13 mouse cellular contexts compared by ENCODE assay signal in genomic region chr3:135853604-135854297, GRCm38 (mm10). TPM values are rescaled to one million over a fixed set of nuclear protein-coding genes. Genes with fewer than 3 reads are reported as not detected.
A peak's percentile ranks its signal among the peaks of the same experiment; 100 is the strongest.
DNase-seq lines count a peak whose midpoint lies in the region; ATAC-seq and TF ChIP-seq lines count a peak whose summit lies in the region.
"Had no signal": no experiment of that assay in that cellular context is flagged by ENCODE, and none has a peak within 500 bp of the region (broad histone marks: within the 10 kb centered on the region; RNA-seq: fewer than 3 reads in every experiment).

No protein-coding gene starts in this region.

- H3K4me2 ChIP-seq in CH12.LX (ENCODE audit: insufficient read depth, low read depth, poor library complexity, severe bottlenecking) = no peak overlapping the region
- H3K4me2 ChIP-seq in liver, embryonic 15.5 days = 0 out of 2 replicates have a peak overlapping the region, but pooled peaks have one; percentile 49
- H3K4me2 ChIP-seq: embryonic facial prominence, embryonic 15.5 days had no signal

- 85% methylated on average over 10 of the region's 10 CpGs for WGBS in kidney, adult 2 months
- 73% methylated on average over 10 of the region's 10 CpGs for WGBS in liver, embryonic 15.5 days (ENCODE audit: insufficient replicate concordance)

- no peak for TF ChIP-seq RAD21 in CH12.LX (IDR thresholded peaks at IDR 0.05; ENCODE audit: low read depth, low read length)
- no peak for TF ChIP-seq RAD21 in MEL (IDR thresholded peaks at IDR 0.05; ENCODE audit: low read depth, low read length)

- H3K9me3 ChIP-seq in CH12.LX (replicated peaks; ENCODE audit: low read length) (no peaks in the 10 kb centered on the region), MEL (replicated peaks; ENCODE audit: insufficient read depth, low read length) (no peaks in the 10 kb centered on the region)
- no peaks in the 10 kb centered on the region for H3K9me3 ChIP-seq in liver, embryonic 15.5 days (replicated peaks)
- H3K9me3 ChIP-seq: embryonic facial prominence, embryonic 15.5 days had no signal

- H3K36me3 ChIP-seq in kidney, adult 2 months (ENCODE audit: control insufficient read depth, insufficient read depth, low read length) = no peaks in the 10 kb centered on the region
- H3K36me3 ChIP-seq in CH12.LX (replicated peaks in 1 of 2; ENCODE audit: control insufficient read depth in 1 of 2, insufficient read depth in 1 of 2, low read length in 1 of 2) (no peaks in the 10 kb centered on the region), MEL (ENCODE audit: control insufficient read depth in 1 of 2, insufficient read depth in 2 of 2, low read length in 2 of 2) (no peaks in the 10 kb centered on the region)
- H3K36me3 ChIP-seq in liver, embryonic 15.5 days (replicated peaks) = peaks cover 56% of the 10 kb centered on the region
- H3K36me3 ChIP-seq: embryonic facial prominence, embryonic 15.5 days had no signal

- H3K79me2 ChIP-seq in CH12.LX (replicated peaks; ENCODE audit: control insufficient read depth, extremely low read depth, insufficient read depth, poor library complexity, severe bottlenecking) = no peaks in the 10 kb centered on the region
- no peaks in the 10 kb centered on the region for H3K79me2 ChIP-seq in MEL (ENCODE audit: control insufficient read depth, insufficient read depth, low read length, poor library complexity)

- no peak overlapping the region for H3K27ac ChIP-seq in kidney, adult 2 months (ENCODE audit: insufficient read depth, low read depth, low read length)
- H3K27ac ChIP-seq in CH12.LX (ENCODE audit: insufficient read depth, low read depth) = no peak overlapping the region
- H3K27ac ChIP-seq in MEL (ENCODE audit: control insufficient read depth, low read depth, low read length) = no peak overlapping the region
- peak overlapping the region; percentile 48 for H3K27ac ChIP-seq in liver, embryonic 15.5 days (replicated peaks)
- H3K27ac ChIP-seq: embryonic facial prominence, embryonic 15.5 days had no signal

- H3K4me1 ChIP-seq in kidney, adult 2 months (ENCODE audit: control insufficient read depth, insufficient read depth, low read length) = no peaks in the 10 kb centered on the region
- H3K4me1 ChIP-seq in CH12.LX (ENCODE audit: control insufficient read depth in 1 of 2, insufficient read depth in 2 of 2) = peaks cover 7 to 10% of the 10 kb centered on the region in 2 experiments; a peak in 3 of 4 replicates
- H3K4me1 ChIP-seq in MEL (ENCODE audit: control insufficient read depth in 1 of 2, insufficient read depth in 2 of 2, low read length in 2 of 2) = no peaks in the 10 kb centered on the region
- peaks cover 24% of the 10 kb centered on the region for H3K4me1 ChIP-seq in liver, embryonic 15.5 days (replicated peaks)
- H3K4me1 ChIP-seq: embryonic facial prominence, embryonic 15.5 days had no signal

- H3K9ac ChIP-seq in CH12.LX (ENCODE audit: insufficient read depth, low read depth) (no peak overlapping the region), MEL (ENCODE audit: control insufficient read depth, low read depth, low read length, poor library complexity, severe bottlenecking) (no peak overlapping the region)
- no peak overlapping the region for H3K9ac ChIP-seq in liver, embryonic 15.5 days
- H3K9ac ChIP-seq: embryonic facial prominence, embryonic 15.5 days; forebrain, postnatal 0 days had no signal

- in situ Hi-C loops in CH12.LX (cut with MboI; ENCODE audit: low pct_ligation_motif_present, low pct_unique_long_range_greater_than_20kb, low sequenced_read_pairs) = no loop called here

- dilution Hi-C loops in CH12.LX (cut with MboI; ENCODE audit: extremely low pct_ligation_motif_present, extremely low pct_unique_long_range_greater_than_20kb, low sequenced_read_pairs) = no loop called here

- ATAC-seq in liver, embryonic 15.5 days (ENCODE audit: insufficient read depth) = no peak
- ATAC-seq: forebrain, postnatal 0 days had no signal

- no peak for DNase-seq in kidney, adult 2 months
- no peak for DNase-seq in kidney, adult 9 months
- DNase-seq in CH12.LX (ENCODE audit: extremely low read depth) = peak; percentile 10
- DNase-seq in MEL (ENCODE audit: low read depth, low spot score) = peak; percentile 23
- DNase-seq in kidney, adult 18-20 months = no peak
- DNase-seq in spleen, postnatal 14 days (ENCODE audit: low spot score in 2 of 2) = no peak
- DNase-seq: forebrain, postnatal 0 days; gastrocnemius, postnatal 25 days; left cerebral cortex, postnatal 4 days; lung, postnatal 36 days; thymus, postnatal 25 days had no signal

- TF ChIP-seq EP300 in CH12.LX (IDR thresholded peaks at IDR 0.05; ENCODE audit: low read length) = no peak
- TF ChIP-seq EP300 in MEL (IDR thresholded peaks at IDR 0.05; ENCODE audit: low read depth in 1 of 2, low read length in 2 of 2) = no peak

- TF ChIP-seq CTCF in kidney, adult 2 months (conservative IDR thresholded peaks at IDR 0.05; ENCODE audit: insufficient read depth, insufficient read length, low read depth, low read length) = peak; percentile 14; the same call in 1 of the 2 replicates
- TF ChIP-seq CTCF in CH12.LX (conservative IDR thresholded peaks at IDR 0.05 in 1 of 2, IDR thresholded peaks at IDR 0.05 in 1 of 2; ENCODE audit: low read depth in 2 of 2, low read length in 2 of 2) (peak; percentile 53 to 55; a peak in 3 of 4 replicates), MEL (IDR thresholded peaks at IDR 0.05 in 2 of 3, conservative IDR thresholded peaks at IDR 0.05 in 1 of 3; ENCODE audit: control insufficient read depth in 1 of 3, insufficient read depth in 1 of 3, low read depth in 2 of 3, low read length in 3 of 3, poor library complexity in 1 of 3, severe bottlenecking in 1 of 3) (peak; percentile 36 to 42 (median 42); a peak in 5 of 6 replicates)

- H3K4me3 ChIP-seq in kidney, adult 2 months (ENCODE audit: insufficient read depth, low read depth, low read length) = no peak overlapping the region
- H3K4me3 ChIP-seq in CH12.LX (replicated peaks in 1 of 3; ENCODE audit: low read depth in 2 of 3, low read length in 2 of 3, poor library complexity in 1 of 3) (no peak overlapping the region), MEL (ENCODE audit: control insufficient read depth in 1 of 2, insufficient read depth in 1 of 2, low read depth in 2 of 2, low read length in 2 of 2) (no peak overlapping the region)
- H3K4me3 ChIP-seq in liver, embryonic 15.5 days (replicated peaks) = no peak overlapping the region
- H3K4me3 ChIP-seq: embryonic facial prominence, embryonic 15.5 days had no signal

- H3K27me3 ChIP-seq in kidney, adult 2 months (replicated peaks; ENCODE audit: control insufficient read depth, insufficient read depth, low read length) = no peaks in the 10 kb centered on the region
- H3K27me3 ChIP-seq in CH12.LX (replicated peaks) (no peaks in the 10 kb centered on the region), MEL (ENCODE audit: control insufficient read depth in 1 of 2, insufficient read depth in 2 of 2, low read length in 2 of 2) (no peaks in the 10 kb centered on the region)
- no peaks in the 10 kb centered on the region for H3K27me3 ChIP-seq in liver, embryonic 15.5 days
- H3K27me3 ChIP-seq: embryonic facial prominence, embryonic 15.5 days had no signal

- TF ChIP-seq POLR2A in kidney, adult 2 months (IDR thresholded peaks at IDR 0.05; ENCODE audit: low read depth, low read length) = no peak
- TF ChIP-seq POLR2A in CH12.LX (IDR thresholded peaks at IDR 0.05; ENCODE audit: low read depth, low read length) (no peak), MEL (IDR thresholded peaks at IDR 0.05; ENCODE audit: control insufficient read depth in 1 of 2, insufficient read depth in 1 of 2, low read depth in 1 of 2, low read length in 2 of 2, poor library complexity in 1 of 2) (no peak)

TF ChIP-seq in CH12.LX, 34 proteins besides CTCF, POLR2A, EP300 and RAD21:
- TF ChIP-seq TBP (conservative IDR thresholded peaks at IDR 0.05; ENCODE audit: low read depth, low read length) (no peak), MAFK (IDR thresholded peaks at IDR 0.05; ENCODE audit: insufficient replicate concordance, low read length) (peak; percentile 88), CHD1 (IDR thresholded peaks at IDR 0.05; ENCODE audit: low read depth, low read length) (no peak), MYC (IDR thresholded peaks at IDR 0.05; ENCODE audit: low read depth, low read length) (no peak), JUND (conservative IDR thresholded peaks at IDR 0.05; ENCODE audit: low read depth, low read length) (no peak), SMC3 (IDR thresholded peaks at IDR 0.05; ENCODE audit: low read depth, low read length) (no peak), USF1 (IDR thresholded peaks at IDR 0.05; ENCODE audit: low read depth, low read length) (no peak)

TF ChIP-seq in MEL, 35 proteins besides CTCF, POLR2A, EP300 and RAD21:
- TF ChIP-seq MYB (IDR thresholded peaks at IDR 0.05; ENCODE audit: low read depth, low read length) = no peak
- peak; percentile 77; the same call in 1 of the 2 replicates for TF ChIP-seq MAFK (IDR thresholded peaks at IDR 0.05; ENCODE audit: borderline replicate concordance, low read depth, low read length)
TF ChIP-seq in MEL: peak in this region for 1.

RNA-seq across cellular contexts. Expression of gene Slc39a8, which starts 28.7 kb away (rescaled TPM):
- 20.6 and 28.7 TPM in 2 replicates for polyA plus RNA-seq in kidney, adult 2 months (2012; rRNA removed)
- total RNA-seq in CH12.LX (2012; rRNA removed) = 0.30 and 0.50 TPM in 2 replicates
- 0.64 and 0.72 TPM in 2 replicates for total RNA-seq in CH12.LX (2014; rRNA removed)
- 0.59 and 1.2 TPM in 2 replicates for polyA plus RNA-seq in CH12.LX (2012; ENCODE audit: insufficient read length, low read depth)
- total RNA-seq in MEL (2012; rRNA removed) = 14.3 and 19.8 TPM in 2 replicates
- 10 to 100 TPM in 1 of 2 experiments, not detected in 1; 21.5 TPM for polyA plus RNA-seq in MEL (2012; ENCODE audit: insufficient read depth in 1 of 2, insufficient read length in 2 of 2, low read depth in 1 of 2, low replicate concordance in 2 of 2, missing spikeins in 1 of 2)
- polyA plus RNA-seq in liver, embryonic 15.5 days (2015; fragmentation: Nextera tagmentation; extraction: Ambion mirVana) = 43.0 and 45.1 TPM in 2 replicates

Comparison
In these comparisons a context has a peak if more than half of its experiments do, and no peak if none do; other contexts are left out.
1. DNase-seq: peak in CH12.LX (single experiment) and MEL (single experiment); none in kidney, adult 2 months (single experiment), kidney, adult 9 months (single experiment), kidney, adult 18-20 months (single experiment) and spleen, postnatal 14 days (0 of 2).
2. Peak in every context shown above with its lines, with median percentiles within 50 percentile points of each other: CTCF ChIP-seq.